Comparison of ENCODE assay signal across 15 mouse cellular contexts in genomic region chr4:101318836-101319235, GRCm38 (mm10). TPM values are rescaled to one million over a fixed set of nuclear protein-coding genes. Genes with fewer than 3 reads are reported as not detected.
DNase-seq lines count a peak whose midpoint lies in the region; ATAC-seq and TF ChIP-seq lines count a peak whose summit lies in the region.
"Had no signal": no experiment of that assay in that cellular context is flagged by ENCODE, and none has a peak within 500 bp of the region (broad histone marks: within the 10 kb centered on the region; RNA-seq: fewer than 3 reads in every experiment).

No protein-coding gene starts in this region.

- no peak for TF ChIP-seq POLR2A in MEL (IDR thresholded peaks at IDR 0.05; ENCODE audit: control insufficient read depth in 1 of 2, insufficient read depth in 1 of 2, low read depth in 1 of 2, low read length in 2 of 2, poor library complexity in 1 of 2)

- H3K79me2 ChIP-seq in MEL (ENCODE audit: control insufficient read depth, insufficient read depth, low read length, poor library complexity), result no peaks in the 10 kb centered on the region

- no peak for DNase-seq in layer of hippocampus, adult 2 months (ENCODE audit: low spot score in 2 of 2)
- no peak for DNase-seq in layer of hippocampus, postnatal 25 days (ENCODE audit: extremely low spot score in 1 of 2, low spot score in 1 of 2)
- peak; percentile 18 for DNase-seq in thymus, postnatal 14 days
- no peak for DNase-seq in thymus, postnatal 25 days
- DNase-seq in MEL (ENCODE audit: low read depth, low spot score), result peak; percentile 21
- DNase-seq: adrenal gland, postnatal 25 days; cerebellum, postnatal 10 days; embryo, embryonic 11 days; heart, postnatal 10 days had no signal

- H3K27me3 ChIP-seq in MEL (ENCODE audit: control insufficient read depth in 1 of 2, insufficient read depth in 2 of 2, low read length in 2 of 2), result no peaks in the 10 kb centered on the region; a peak in 1 of 4 replicates

- ATAC-seq in cerebellum, adult (ENCODE audit: insufficient number of reproducible peaks, low FRiP score, low TSS enrichment), result no peak
- ATAC-seq in megakaryocyte-erythroid progenitor cell, adult 5-6 weeks (replicated peaks; ENCODE audit: low FRiP score, low TSS enrichment, poor library complexity, severe bottlenecking), result no peak
- ATAC-seq: activated CD4-positive, CD25-positive, alpha-beta regulatory T cell, adult 4 months; forebrain, embryonic 14.5 days; hindbrain, embryonic 16.5 days; midbrain, embryonic 16.5 days had no signal

- peak; percentile 51 for TF ChIP-seq RAD21 in MEL (IDR thresholded peaks at IDR 0.05; ENCODE audit: low read depth, low read length)

- H3K27ac ChIP-seq in layer of hippocampus, adult 2 months, result no peak overlapping the region
- H3K27ac ChIP-seq in MEL (ENCODE audit: control insufficient read depth, low read depth, low read length), result no peak overlapping the region

- TF ChIP-seq CTCF in layer of hippocampus, adult 2 months (conservative IDR thresholded peaks at IDR 0.05), result peak; percentile 49
- TF ChIP-seq CTCF in MEL (IDR thresholded peaks at IDR 0.05 in 2 of 3, conservative IDR thresholded peaks at IDR 0.05 in 1 of 3; ENCODE audit: control insufficient read depth in 1 of 3, insufficient read depth in 1 of 3, low read depth in 2 of 3, low read length in 3 of 3, poor library complexity in 1 of 3, severe bottlenecking in 1 of 3), result peak; percentile 7 to 50 (median 43); a peak in 4 of 6 replicates

- no peak overlapping the region for H3K9ac ChIP-seq in MEL (ENCODE audit: control insufficient read depth, low read depth, low read length, poor library complexity, severe bottlenecking)

- H3K4me3 ChIP-seq in layer of hippocampus, adult 2 months, result no peak overlapping the region
- no peak overlapping the region for H3K4me3 ChIP-seq in MEL (ENCODE audit: control insufficient read depth in 1 of 2, insufficient read depth in 1 of 2, low read depth in 2 of 2, low read length in 2 of 2)

- peaks cover 0 to 2% of the 10 kb centered on the region in 2 experiments; a peak in 2 of 4 replicates for H3K36me3 ChIP-seq in MEL (ENCODE audit: control insufficient read depth in 1 of 2, insufficient read depth in 2 of 2, low read length in 2 of 2)

- H3K4me1 ChIP-seq in MEL (ENCODE audit: control insufficient read depth in 1 of 2, insufficient read depth in 2 of 2, low read length in 2 of 2), result 0 out of 4 replicates have a peak, but pooled peaks cover 0 to 3% of the 10 kb centered on the region in 2 experiments

- TF ChIP-seq EP300 in MEL (IDR thresholded peaks at IDR 0.05; ENCODE audit: low read depth in 1 of 2, low read length in 2 of 2), result no peak

- H3K9me3 ChIP-seq in MEL (replicated peaks; ENCODE audit: insufficient read depth, low read length), result no peaks in the 10 kb centered on the region

TF ChIP-seq in MEL, 35 proteins besides CTCF, POLR2A, EP300 and RAD21:
- TF ChIP-seq TCF12 (IDR thresholded peaks at IDR 0.05; ENCODE audit: low read depth, low read length) (no peak), JUND (IDR thresholded peaks at IDR 0.05; ENCODE audit: low read depth, low read length) (no peak), MAX (IDR thresholded peaks at IDR 0.05; ENCODE audit: low read length) (no peak), POLR2AphosphoS5 (IDR thresholded peaks at IDR 0.05; ENCODE audit: borderline replicate concordance, low read depth, low read length) (no peak), ZKSCAN1 (IDR thresholded peaks at IDR 0.05; ENCODE audit: low read depth, low read length) (no peak), MYB (IDR thresholded peaks at IDR 0.05; ENCODE audit: low read depth, low read length) (no peak), SMC3 (IDR thresholded peaks at IDR 0.05; ENCODE audit: low read depth, low read length) (peak; percentile 58), MEF2A (IDR thresholded peaks at IDR 0.05; ENCODE audit: extremely low read depth, insufficient replicate concordance, low read depth, low read length, poor library complexity, severe bottlenecking) (no peak), ZC3H11A (IDR thresholded peaks at IDR 0.05; ENCODE audit: low read depth, low read length) (peak; percentile 44), SIN3A (IDR thresholded peaks at IDR 0.05; ENCODE audit: low read length) (no peak), USF1 (IDR thresholded peaks at IDR 0.05; ENCODE audit: low read depth, low read length) (no peak)

RNA-seq across cellular contexts. Expression of gene Jak1, which starts 53.8 kb away (rescaled TPM):
- 100 to 1,000 TPM; 124 to 128 TPM for total RNA-seq in layer of hippocampus, adult 2 months (2021)
- 100 to 1,000 TPM; 118 to 121 TPM for total RNA-seq in layer of hippocampus, postnatal 25 days (2021)
- 35.0 and 37.3 TPM in 2 replicates for total RNA-seq in MEL (2012; rRNA removed)
- 10 to 100 TPM in 1 of 2 experiments, not detected in 1; 41.9 TPM for polyA plus RNA-seq in MEL (2012; ENCODE audit: insufficient read depth in 1 of 2, insufficient read length in 2 of 2, low read depth in 1 of 2, low replicate concordance in 2 of 2, missing spikeins in 1 of 2)
- total RNA-seq in megakaryocyte-erythroid progenitor cell, adult 5-6 weeks (2014; fragmentation: Nextera tagmentation), result 82.6 and 108 TPM in 2 replicates
- total RNA-seq in megakaryocyte-erythroid progenitor cell, adult 5-6 weeks (2017), result 84.7 and 85.5 TPM in 2 replicates

Comparison
In these comparisons a context has a peak if more than half of its experiments do, and no peak if none do; other contexts are left out.
1. DNase-seq: peak in thymus, postnatal 14 days (single experiment) and MEL (single experiment); none in layer of hippocampus, adult 2 months (0 of 2), layer of hippocampus, postnatal 25 days (0 of 2) and thymus, postnatal 25 days (single experiment).